Mouse (Mus musculus) small intestine, adult 2 months (tissue): ENCODE measurements around the gene Efemp2.

ENCODE experiments used
- CTCF ChIP-seq: fragments of 200-500 bp; IDR thresholded peaks from 2 replicates; pipeline ENCODE4 v1.5.1; 2012; ENCODE audit warnings: low read depth, mild to moderate bottlenecking, control low read depth, inconsistent platforms, low read length, moderate library complexity, mixed read lengths; ENCODE audit not compliant: insufficient replicate concordance, insufficient read length; ENCODE audit errors: extremely low read depth
- POLR2A ChIP-seq: fragments of 200-500 bp; IDR thresholded peaks from 2 replicates; pipeline ENCODE4 v1.6.1; 2012; ENCODE audit warnings: low read depth, mild to moderate bottlenecking, control low read depth, inconsistent platforms, low read length, moderate library complexity

DNA sequence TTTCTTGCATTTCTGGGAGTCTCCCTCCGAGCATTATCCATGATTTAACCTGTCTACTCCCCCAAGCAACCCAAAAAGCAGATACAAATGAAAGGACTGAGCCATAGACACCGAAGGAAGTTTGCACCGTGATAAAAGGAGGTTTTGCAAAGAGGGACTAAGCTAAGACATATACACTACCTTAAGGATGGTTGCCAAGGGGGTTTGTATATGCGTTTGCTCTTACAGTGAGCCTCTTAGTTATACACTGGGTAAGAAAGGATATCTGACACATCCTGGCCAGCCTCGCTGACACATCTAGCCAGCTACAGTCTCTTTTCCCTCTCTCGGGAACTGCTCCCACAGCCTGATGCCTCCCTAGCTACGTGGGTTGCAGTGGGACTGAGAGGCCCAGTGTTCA lies 39.8 kb upstream of the Efemp2 start:
- TF ChIP-seq CTCF (no peak), POLR2A (no peak)
